Mouse (Mus musculus) cortical plate, adult 2 months (tissue): ENCODE measurements around the gene Cnga4.

Source experiments
- CTCF ChIP-seq: fragments of 200-500 bp; IDR thresholded peaks from 2 replicates; pipeline ENCODE4 v1.5.1; 2011; ENCODE audit warnings: mild to moderate bottlenecking, control low read depth, low read length; ENCODE audit not compliant: insufficient read depth; ENCODE audit errors: extremely low read depth
- POLR2A ChIP-seq: fragments of 200-500 bp; IDR thresholded peaks from 2 replicates; pipeline ENCODE4 v1.6.1; 2011; ENCODE audit warnings: mild to moderate bottlenecking, low read length, control low read depth; ENCODE audit not compliant: insufficient read depth; ENCODE audit errors: extremely low read depth

- TF ChIP-seq CTCF (no peak), POLR2A (no peak)
Observed at GRCm38 (mm10) chr7:105372912-105373311, 31.5 kb upstream of the Cnga4 start.
